Mouse (Mus musculus) erythroblast, embryonic 14.5 days (primary cell): ENCODE measurements around the gene Cadps.

Experiments
- GATA1 ChIP-seq: IDR thresholded peaks from 2 replicates; pipeline ENCODE4 v1.6.1; 2012; ENCODE audit warnings: low read length, inconsistent platforms, mixed read lengths
- TAL1 ChIP-seq: IDR thresholded peaks from 3 replicates; pipeline ENCODE4 v1.6.1; 2012; ENCODE audit warnings: low read length, inconsistent platforms, mixed read lengths

- TF ChIP-seq TAL1 (no peak), GATA1 (no peak)
These were observed 482.4 kb downstream of the Cadps start for GRCm38 (mm10) chr14:12340238-12341074.
